Mouse (Mus musculus): ENCODE measurements around the gene Itpk1. TPM values are rescaled to one million over a fixed set of nuclear protein-coding genes. Genes with fewer than 3 reads are reported as not detected.

Itpk1 gene
- polyA plus RNA-seq, 1 experiment from 2014 or later: 38.7 TPM

MicroRNAs encoded within 50 kb of the gene (microRNA counts, 519-probe panel; counts per million panel counts)
- not detected for microRNA mmu-miR-1936

Small RNAs within 50 kb of the gene (microRNA-seq; reads per million reads assigned to microRNA genes)
- gene Mir1936: not detected

Other genes with a start within 250 kb of the Itpk1 start
- 25.7 and 26.0 TPM in 2 replicates for gene Golga5, start 235.8 kb downstream of the Itpk1 start, polyA plus RNA-seq (2015; fragmentation: Nextera tagmentation; extraction: Ambion mirVana)
- 157 and 166 TPM in 2 replicates for gene Chga, start 150.0 kb downstream of the Itpk1 start, polyA plus RNA-seq (2015; fragmentation: Nextera tagmentation; extraction: Ambion mirVana)
- gene Moap1, start 38.7 kb upstream of the Itpk1 start, polyA plus RNA-seq (2015; fragmentation: Nextera tagmentation; extraction: Ambion mirVana): 63.3 and 68.4 TPM in 2 replicates
- 10.4 and 11.3 TPM in 2 replicates for gene Tmem251, start 38.8 kb upstream of the Itpk1 start, polyA plus RNA-seq (2015; fragmentation: Nextera tagmentation; extraction: Ambion mirVana)
- not detected in 2 replicates for gene Gm28051, start 52.8 kb upstream of the Itpk1 start, polyA plus RNA-seq (2015; fragmentation: Nextera tagmentation; extraction: Ambion mirVana)
- 42.8 and 45.0 TPM in 2 replicates for gene Gon7, start 52.9 kb upstream of the Itpk1 start, polyA plus RNA-seq (2015; fragmentation: Nextera tagmentation; extraction: Ambion mirVana)
- gene Ubr7, start 53.0 kb upstream of the Itpk1 start, polyA plus RNA-seq (2015; fragmentation: Nextera tagmentation; extraction: Ambion mirVana): 35.8 and 36.3 TPM in 2 replicates
- 44.5 and 46.7 TPM in 2 replicates for gene Gm20604, start 53.7 kb upstream of the Itpk1 start, polyA plus RNA-seq (2015; fragmentation: Nextera tagmentation; extraction: Ambion mirVana)
- 11.8 and 12.7 TPM in 2 replicates for gene Btbd7, start 173.5 kb upstream of the Itpk1 start, polyA plus RNA-seq (2015; fragmentation: Nextera tagmentation; extraction: Ambion mirVana)
- not detected in 2 replicates for gene Cox8c, start 194.4 kb upstream of the Itpk1 start, polyA plus RNA-seq (2015; fragmentation: Nextera tagmentation; extraction: Ambion mirVana)
- gene Unc79, start 243.9 kb upstream of the Itpk1 start, polyA plus RNA-seq (2015; fragmentation: Nextera tagmentation; extraction: Ambion mirVana): 6.9 and 7.5 TPM in 2 replicates

Measured in hindbrain, embryonic 15.5 days (tissue).